10 mouse cellular contexts compared by ENCODE assay signal in the genomic region with DNA sequence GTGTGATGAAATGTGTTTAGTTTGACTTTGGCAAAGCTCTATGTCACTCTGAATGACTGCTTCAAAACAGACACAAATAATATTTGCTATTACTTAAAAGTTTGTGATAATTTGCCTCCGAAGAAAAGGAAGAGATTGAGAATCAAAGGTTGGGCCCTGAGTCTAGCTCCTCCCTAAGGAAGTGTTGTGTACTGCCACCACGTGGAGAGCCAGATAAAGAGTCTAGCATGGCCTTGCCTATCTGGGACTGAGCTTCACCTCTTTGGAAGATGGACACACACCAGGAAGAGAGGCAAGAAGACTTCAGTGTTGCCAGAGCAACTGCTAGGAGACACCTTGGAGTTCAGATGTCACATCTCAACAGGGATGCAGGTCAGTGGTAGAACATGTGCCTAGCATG.
DNase-seq lines count a peak whose midpoint lies in the region; ATAC-seq and TF ChIP-seq lines count a peak whose summit lies in the region.
"Had no signal": no experiment of that assay in that cellular context is flagged by ENCODE, and none has a peak within 500 bp of the region (broad histone marks: within the 10 kb centered on the region; RNA-seq: fewer than 3 reads in every experiment).

No protein-coding gene starts in this region.

- H3K27ac ChIP-seq in limb, embryonic 11.5 days (replicated peaks; ENCODE audit: low read depth, low read length) = no peak overlapping the region
- no peak overlapping the region for H3K27ac ChIP-seq in limb, embryonic 10.5 days
- no peak overlapping the region for H3K27ac ChIP-seq in intestine, embryonic 15.5 days
- H3K27ac ChIP-seq: embryonic facial prominence, embryonic 15.5 days; stomach, embryonic 15.5 days had no signal

- no peak for ATAC-seq in limb, embryonic 11.5 days (ENCODE audit: insufficient number of reproducible peaks, low FRiP score, low TSS enrichment, low read depth)
- no peak; the same call in 1 of the 2 replicates for ATAC-seq in intestine, embryonic 15.5 days

- peak; percentile 37 for TF ChIP-seq CTCF in E14TG2a.4 (conservative IDR thresholded peaks at IDR 0.05; ENCODE audit: low read length)

- H3K4me1 ChIP-seq in limb, embryonic 11.5 days (ENCODE audit: control insufficient read depth, insufficient read depth, low read length) = no peaks in the 10 kb centered on the region
- 0 out of 2 replicates have a peak, but pooled peaks cover 2% of the 10 kb centered on the region for H3K4me1 ChIP-seq in limb, embryonic 10.5 days
- no peaks in the 10 kb centered on the region for H3K4me1 ChIP-seq in E14TG2a.4 (replicated peaks; ENCODE audit: low read depth, low read length)
- H3K4me1 ChIP-seq in intestine, embryonic 15.5 days (replicated peaks) = peaks cover 9% of the 10 kb centered on the region; the same call in 1 of the 2 replicates
- H3K4me1 ChIP-seq: embryonic facial prominence, embryonic 15.5 days had no signal

- H3K4me2 ChIP-seq in limb, embryonic 11.5 days (ENCODE audit: low read depth, severe bottlenecking) = no peak overlapping the region
- H3K4me2 ChIP-seq in intestine, embryonic 15.5 days (replicated peaks) = no peak overlapping the region
- H3K4me2 ChIP-seq: embryonic facial prominence, embryonic 15.5 days; stomach, embryonic 15.5 days had no signal

- no peak overlapping the region for H3K4me3 ChIP-seq in limb, embryonic 11.5 days (ENCODE audit: low read depth, low read length)
- no peak overlapping the region for H3K4me3 ChIP-seq in limb, embryonic 10.5 days
- H3K4me3 ChIP-seq in E14TG2a.4 (replicated peaks; ENCODE audit: low read length) = no peak overlapping the region
- H3K4me3 ChIP-seq in intestine, embryonic 15.5 days (replicated peaks) = no peak overlapping the region
- H3K4me3 ChIP-seq: embryonic facial prominence, embryonic 15.5 days; stomach, embryonic 15.5 days had no signal

- WGBS in limb, embryonic 11.5 days = 31% methylated on average over 2 of the region's 2 CpGs
- WGBS in limb, embryonic 10.5 days = 34% methylated on average over 2 of the region's 2 CpGs
- WGBS in intestine, embryonic 15.5 days = 17% methylated on average over 2 of the region's 2 CpGs

- H3K9ac ChIP-seq in limb, embryonic 11.5 days (ENCODE audit: low read length) = no peak overlapping the region
- no peak overlapping the region for H3K9ac ChIP-seq in intestine, embryonic 15.5 days
- H3K9ac ChIP-seq: embryonic facial prominence, embryonic 15.5 days; stomach, embryonic 15.5 days had no signal

- peak; percentile 30 for DNase-seq in limb, embryonic 11.5 days (ENCODE audit: low spot score)
- DNase-seq in limb, embryonic 10.5 days (ENCODE audit: low spot score) = no peak
- DNase-seq in brain, adult 2 months (ENCODE audit: low read depth, low spot score) = peak; percentile 82
- peak; percentile 24 for DNase-seq in gastrocnemius, postnatal 10 days
- peak; percentile 29 to 37 for DNase-seq in layer of hippocampus, postnatal 10 days (ENCODE audit: low spot score in 2 of 2)
- peak; percentile 12 to 49 for DNase-seq in thymus, adult 18-20 months

- no peaks in the 10 kb centered on the region for H3K9me3 ChIP-seq in limb, embryonic 11.5 days (ENCODE audit: control insufficient read depth, low read length)
- no peaks in the 10 kb centered on the region for H3K9me3 ChIP-seq in limb, embryonic 10.5 days (replicated peaks)
- peaks cover 17% of the 10 kb centered on the region for H3K9me3 ChIP-seq in E14TG2a.4 (ENCODE audit: low read length)
- H3K9me3 ChIP-seq in intestine, embryonic 15.5 days = no peaks in the 10 kb centered on the region
- H3K9me3 ChIP-seq: embryonic facial prominence, embryonic 15.5 days; stomach, embryonic 15.5 days had no signal

- H3K27me3 ChIP-seq in limb, embryonic 11.5 days (ENCODE audit: control insufficient read depth, insufficient read depth, low read length) = no peaks in the 10 kb centered on the region
- no peaks in the 10 kb centered on the region for H3K27me3 ChIP-seq in limb, embryonic 10.5 days (ENCODE audit: low read depth, poor library complexity, severe bottlenecking)
- H3K27me3 ChIP-seq in E14TG2a.4 (ENCODE audit: insufficient read depth, low read length) = no peaks in the 10 kb centered on the region
- H3K27me3 ChIP-seq in intestine, embryonic 15.5 days (replicated peaks) = no peaks in the 10 kb centered on the region
- H3K27me3 ChIP-seq: embryonic facial prominence, embryonic 15.5 days; stomach, embryonic 15.5 days had no signal

- no peaks in the 10 kb centered on the region for H3K36me3 ChIP-seq in limb, embryonic 11.5 days (ENCODE audit: control insufficient read depth, insufficient read depth, low read length)
- H3K36me3 ChIP-seq in limb, embryonic 10.5 days = no peaks in the 10 kb centered on the region
- no peaks in the 10 kb centered on the region for H3K36me3 ChIP-seq in E14TG2a.4 (ENCODE audit: insufficient read depth, low read length)
- no peaks in the 10 kb centered on the region for H3K36me3 ChIP-seq in intestine, embryonic 15.5 days
- H3K36me3 ChIP-seq: embryonic facial prominence, embryonic 15.5 days; stomach, embryonic 15.5 days had no signal
